Mouse (Mus musculus) heart, adult 2 months (tissue): ENCODE results near the gene Gpr152. TPM values are rescaled to one million over a fixed set of nuclear protein-coding genes. Genes with fewer than 3 reads are reported as not detected.

ENCODE experiments used
- DNase-seq, 2 experiments: peaks; one replicate each; pipeline ENCODE4 v3.0.0; 2021
- H3K27ac ChIP-seq: fragments of 200-600 bp; 2 replicates; pipeline ENCODE4 v1.8.1; 2022
- H3K27me3 ChIP-seq: fragments of 200-500 bp; 2 replicates; pipeline ENCODE4 v1.6.1; 2012; ENCODE audit warnings: mild to moderate bottlenecking, low read length, inconsistent platforms, mixed read lengths; ENCODE audit not compliant: control insufficient read depth, insufficient read depth
- H3K36me3 ChIP-seq: fragments of 200-500 bp; 2 replicates; pipeline ENCODE4 v1.6.1; 2012; ENCODE audit warnings: low read length, inconsistent platforms; ENCODE audit not compliant: control insufficient read depth, insufficient read depth
- H3K4me1 ChIP-seq: fragments of 200-500 bp; 2 replicates; pipeline ENCODE4 v1.6.1; 2011; ENCODE audit warnings: low read length; ENCODE audit not compliant: control insufficient read depth, insufficient read depth
- H3K4me3 ChIP-seq: fragments of 200-600 bp; 2 replicates; pipeline ENCODE4 v1.8.1; 2022
- H3K79me2 ChIP-seq: fragments of 200-500 bp; replicated peaks from 2 replicates; pipeline ENCODE4 v1.6.1; 2012; ENCODE audit warnings: mild to moderate bottlenecking, inconsistent platforms, low read length, moderate library complexity, mixed read lengths; ENCODE audit not compliant: control insufficient read depth, insufficient read depth
- H3K9ac ChIP-seq: fragments of 200-500 bp; 2 replicates; pipeline ENCODE4 v1.6.1; 2012; ENCODE audit warnings: low read depth, mild to moderate bottlenecking, control low read depth, inconsistent platforms, low read length, mixed read lengths
- CTCF ChIP-seq: fragments of 200-600 bp; IDR thresholded peaks from 2 replicates; pipeline ENCODE4 v1.8.1; 2022; ENCODE audit warnings: antibody characterized with exemption, mild to moderate bottlenecking, moderate library complexity
- EP300 ChIP-seq: fragments of 200-500 bp; IDR thresholded peaks from 2 replicates; pipeline ENCODE4 v1.6.1; 2011; ENCODE audit warnings: low read depth, low read length, control low read depth; ENCODE audit not compliant: insufficient read depth
- POLR2A ChIP-seq: fragments of 200-500 bp; IDR thresholded peaks from 2 replicates; pipeline ENCODE4 v1.6.1; 2011; ENCODE audit warnings: mild to moderate bottlenecking, low read depth, low read length, control low read depth; ENCODE audit not compliant: insufficient read depth
- WGBS: fragments of 180-500 bp; shearing (Covaris S2); methylation state at CpG from one replicate; pipeline ENCODE4 v1.1.7; 2018; 5-methylcytosine and 5-hydroxymethylcytosine counted together
- intact Hi-C: fragments of 180-260 bp; cut with DNase I; formaldehyde crosslinking; loops from one replicate; pipeline ENCODE4 v1.15.1; 2025
- polyA plus RNA-seq: library from polyadenylated mRNA; depleted of rRNA; stranded (reverse); fragments of >200 nt; gene quantifications from 2 replicates; pipeline ENCODE4 v1.2.3, GENCODE M21; 2012
- total RNA-seq, 2 experiments: library from RNA; stranded (reverse); gene quantifications; 2 replicates each; pipeline ENCODE4 v1.2.3; 2021

The Gpr152 gene
- total and polyA plus RNA-seq, 3 experiments, result 0.05 to 0.12 TPM; not detected in 1

DNA sequence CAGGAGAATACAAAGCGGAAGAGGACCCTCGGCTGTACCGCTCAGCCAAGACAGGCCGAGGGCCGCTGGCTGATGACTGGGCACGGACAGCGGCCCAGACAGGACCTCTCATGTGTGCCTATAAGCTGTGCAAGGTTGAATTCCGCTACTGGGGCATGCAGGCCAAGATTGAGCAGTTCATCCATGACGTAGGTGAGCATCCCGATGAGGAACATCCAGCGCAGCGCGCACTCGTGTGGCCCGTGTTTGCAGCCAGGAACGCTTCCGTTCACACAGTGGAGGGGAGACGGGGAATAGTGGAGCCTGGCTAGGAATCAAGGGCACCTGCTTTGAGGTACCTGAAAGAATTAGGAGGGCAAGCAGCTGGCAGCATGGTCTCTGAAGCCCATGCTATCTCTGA lies 36.3 kb upstream of the Gpr152 start:
- Histone ChIP-seq H3K4me3 (no peak overlapping the region), H3K9ac (no peak overlapping the region), H3K79me2 (no peaks in the 10 kb centered on the region), H3K27ac (no peak overlapping the region), H3K36me3 (no peaks in the 10 kb centered on the region), H3K4me1 (peaks cover 1% of the 10 kb centered on the region), H3K27me3 (no peaks in the 10 kb centered on the region)
- no peak for TF ChIP-seq POLR2A
- TF ChIP-seq CTCF, result no peak
- no peak for TF ChIP-seq EP300
- 92% methylated on average over 18 of the region's 18 CpGs for WGBS
- intact Hi-C loops, result no loop called here
- DNase-seq, result no peak

GRCm38 (mm10) chr19:4103792-4104191 lies 35.8 kb upstream of the Gpr152 start:
- H3K4me3 ChIP-seq, result no peak overlapping the region
- H3K79me2 ChIP-seq, result no peaks in the 10 kb centered on the region
- no peaks in the 10 kb centered on the region for H3K27me3 ChIP-seq
- WGBS, result 52% methylated on average over 3 of the region's 3 CpGs
- H3K9ac ChIP-seq, result no peak overlapping the region
- DNase-seq, result no peak
- intact Hi-C loops, result no loop called here
- H3K36me3 ChIP-seq, result no peaks in the 10 kb centered on the region
- no peak overlapping the region for H3K27ac ChIP-seq
- no peak for TF ChIP-seq EP300
- no peak for TF ChIP-seq CTCF
- no peak for TF ChIP-seq POLR2A
- peaks cover 1% of the 10 kb centered on the region for H3K4me1 ChIP-seq

- 92% methylated on average over 16 of the region's 16 CpGs for WGBS
- intact Hi-C loops, result no loop called here
- TF ChIP-seq CTCF (no peak), EP300 (no peak), POLR2A (no peak)
- no peak for DNase-seq
- no peak overlapping the region for H3K9ac ChIP-seq
- no peaks in the 10 kb centered on the region for H3K79me2 ChIP-seq
- no peaks in the 10 kb centered on the region for H3K27me3 ChIP-seq
- H3K36me3 ChIP-seq, result no peaks in the 10 kb centered on the region
- H3K4me1 ChIP-seq, result no peaks in the 10 kb centered on the region; the same call in 1 of the 2 replicates
- H3K4me3 ChIP-seq, result no peak overlapping the region
- no peak overlapping the region for H3K27ac ChIP-seq
Measured at GRCm38 (mm10) chr19:4104675-4105194, 34.9 kb upstream of the Gpr152 start.

GRCm38 (mm10) chr19:4106654-4107053 lies 32.9 kb upstream of the Gpr152 start:
- DNase-seq, result no peak
- H3K27ac ChIP-seq, result no peak overlapping the region
- intact Hi-C loops, result no loop called here
- no peak overlapping the region for H3K9ac ChIP-seq
- no peaks in the 10 kb centered on the region for H3K4me1 ChIP-seq
- H3K79me2 ChIP-seq, result no peaks in the 10 kb centered on the region
- no peaks in the 10 kb centered on the region for H3K36me3 ChIP-seq
- no peak for TF ChIP-seq CTCF
- TF ChIP-seq POLR2A, result no peak
- TF ChIP-seq EP300, result no peak
- 90% methylated on average over 14 of the region's 14 CpGs for WGBS
- H3K4me3 ChIP-seq, result no peak overlapping the region
- no peaks in the 10 kb centered on the region for H3K27me3 ChIP-seq

- intact Hi-C loops, result no loop called here
- no peak for DNase-seq
- Histone ChIP-seq H3K79me2 (no peaks in the 10 kb centered on the region), H3K4me3 (no peak overlapping the region), H3K27ac (no peak overlapping the region), H3K4me1 (peaks cover 9% of the 10 kb centered on the region), H3K27me3 (no peaks in the 10 kb centered on the region), H3K9ac (no peak overlapping the region), H3K36me3 (no peaks in the 10 kb centered on the region)
- WGBS, result 88% methylated on average over 9 of the region's 9 CpGs
- no peak for TF ChIP-seq CTCF
- TF ChIP-seq EP300, result no peak
- TF ChIP-seq POLR2A, result no peak
Measured at GRCm38 (mm10) chr19:4108535-4108934, 31.1 kb upstream of the Gpr152 start.

DNA sequence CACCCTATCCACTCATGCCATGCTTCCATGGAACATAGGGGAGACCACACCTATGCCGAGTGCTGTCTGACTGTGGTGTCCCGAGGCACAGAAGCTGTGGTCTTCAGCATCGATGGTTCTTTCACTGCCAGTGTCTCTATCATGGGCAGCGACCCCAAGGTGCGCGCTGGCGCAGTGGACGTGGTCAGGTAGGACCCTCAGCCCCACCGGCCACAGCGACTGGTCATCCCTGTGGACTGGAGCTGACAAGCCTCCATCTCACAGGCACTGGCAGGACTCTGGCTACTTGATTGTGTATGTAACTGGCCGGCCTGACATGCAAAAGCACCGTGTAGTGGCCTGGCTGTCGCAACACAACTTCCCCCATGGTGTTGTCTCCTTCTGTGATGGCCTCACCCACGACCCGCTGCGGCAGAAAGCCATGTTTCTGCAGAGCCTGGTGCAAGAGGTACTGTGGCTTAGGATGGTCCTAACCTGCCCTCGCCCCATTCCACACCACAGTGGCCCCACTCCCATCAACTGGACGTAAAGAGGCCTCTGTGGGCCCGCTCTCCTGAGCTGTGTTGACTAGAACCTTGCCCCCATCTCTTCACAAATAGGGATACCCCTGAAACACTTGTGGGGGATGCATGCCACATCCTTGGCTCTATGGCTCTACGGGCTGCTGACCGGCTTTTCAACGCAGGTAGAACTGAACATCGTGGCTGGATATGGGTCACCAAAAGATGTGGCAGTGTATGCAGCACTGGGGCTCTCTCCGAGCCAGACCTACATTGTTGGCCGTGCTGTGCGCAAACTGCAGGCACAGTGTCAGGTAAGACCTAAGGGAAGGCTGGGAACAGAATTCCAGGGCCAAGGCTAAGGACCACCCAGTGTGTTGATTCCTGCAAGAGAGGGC lies 27.3 kb upstream of the Gpr152 start:
- WGBS, result 95% methylated on average over 26 of the region's 26 CpGs
- Histone ChIP-seq H3K27me3 (no peaks in the 10 kb centered on the region), H3K36me3 (no peaks in the 10 kb centered on the region), H3K4me1 (peaks cover 10% of the 10 kb centered on the region), H3K9ac (no peak overlapping the region), H3K4me3 (no peak overlapping the region), H3K79me2 (no peaks in the 10 kb centered on the region), H3K27ac (no peak overlapping the region; the same call in 1 of the 2 replicates)
- no peak for DNase-seq
- intact Hi-C loops, result no loop called here
- TF ChIP-seq POLR2A, result no peak
- no peak for TF ChIP-seq EP300
- no peak for TF ChIP-seq CTCF
